Mouse (Mus musculus) limb, embryonic 11.5 days (tissue): ENCODE results near the gene Scube2. TPM values are rescaled to one million over a fixed set of nuclear protein-coding genes. Genes with fewer than 3 reads are reported as not detected.

Experiments
- ATAC-seq: fragments of 200-750 bp; cut with Nextera tagmentation; 2 replicates; pipeline ENCODE4 v1.8.0; 2017; ENCODE audit warnings: low read depth; ENCODE audit not compliant: insufficient number of reproducible peaks, low FRiP score, low TSS enrichment
- DNase-seq: peaks from one replicate; pipeline ENCODE4 v3.0.0-alpha.2; 2015; ENCODE audit warnings: low spot score
- H3K27ac ChIP-seq: fragments of 300-500 bp; sonication (generic); replicated peaks from 2 replicates; pipeline ENCODE4 v1.5.1; 2014; ENCODE audit warnings: low read depth, mild to moderate bottlenecking, low read length
- H3K27me3 ChIP-seq: fragments of 300-500 bp; sonication (generic); 2 replicates; pipeline ENCODE4 v1.6.1; 2014; ENCODE audit warnings: mild to moderate bottlenecking, low read length, mixed read lengths; ENCODE audit not compliant: control insufficient read depth, insufficient read depth
- H3K36me3 ChIP-seq: fragments of 300-500 bp; sonication (generic); 2 replicates; pipeline ENCODE4 v1.6.1; 2014; ENCODE audit warnings: mild to moderate bottlenecking, low read length, moderate library complexity, mixed read lengths; ENCODE audit not compliant: control insufficient read depth, insufficient read depth
- H3K4me1 ChIP-seq: fragments of 300-500 bp; sonication (generic); 2 replicates; pipeline ENCODE4 v1.6.1; 2014; ENCODE audit warnings: low read length, mixed read lengths; ENCODE audit not compliant: control insufficient read depth, insufficient read depth
- H3K4me2 ChIP-seq: fragments of 300-500 bp; sonication (generic); 2 replicates; pipeline ENCODE4 v1.6.1; 2014; ENCODE audit warnings: low read depth, mild to moderate bottlenecking, moderate library complexity; ENCODE audit not compliant: severe bottlenecking
- H3K4me3 ChIP-seq: fragments of 300-500 bp; sonication (generic); 2 replicates; pipeline ENCODE4 v1.5.1; 2014; ENCODE audit warnings: low read depth, low read length
- H3K9ac ChIP-seq: fragments of 300-500 bp; sonication (generic); 2 replicates; pipeline ENCODE4 v1.6.1; 2014; ENCODE audit warnings: mild to moderate bottlenecking, low read length
- H3K9me3 ChIP-seq: fragments of 300-500 bp; sonication (generic); 2 replicates; pipeline ENCODE4 v1.6.1; 2016; ENCODE audit warnings: low read length; ENCODE audit not compliant: control insufficient read depth
- WGBS: fragments of 180-500 bp; shearing (Covaris S2); extraction: QIAGEN DNeasy Blood & Tissue Kit; methylation state at CpG from one replicate; pipeline ENCODE4 v1.1.7; 2014; 5-methylcytosine and 5-hydroxymethylcytosine counted together
- polyA plus RNA-seq: library from polyadenylated mRNA; unstranded; fragments of >200 nt; fragmentation: Nextera tagmentation; extraction: Ambion mirVana; gene quantifications from 2 replicates; pipeline ENCODE4 v1.2.1, GENCODE M21; 2014

Gene Scube2
- polyA plus RNA-seq, 1 experiment from 2014 or later = 0.40 TPM

DNA sequence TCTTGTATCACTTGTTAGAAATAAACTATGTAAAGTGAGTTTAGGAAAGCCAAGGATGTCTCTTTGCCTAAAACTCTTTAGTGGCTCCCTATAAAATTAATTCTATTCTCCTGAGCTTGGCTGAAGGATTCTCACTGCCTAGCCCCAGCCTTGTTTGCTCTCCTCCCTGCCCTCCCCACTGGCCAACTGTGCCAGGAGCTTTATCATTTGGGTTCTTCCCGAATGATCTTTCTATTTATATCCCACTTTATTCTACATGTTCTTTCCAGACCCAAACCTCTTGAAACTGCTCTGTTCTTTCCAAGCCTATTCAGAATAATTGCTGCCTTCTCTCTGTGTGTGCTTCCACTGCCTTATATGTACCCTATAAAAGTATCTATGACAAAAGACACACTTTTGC is 62.0 kb downstream of the Scube2 start:
- ATAC-seq (no peak), DNase-seq (no peak)
- Histone ChIP-seq H3K4me2 (no peak overlapping the region), H3K9me3 (no peaks in the 10 kb centered on the region), H3K9ac (no peak overlapping the region), H3K36me3 (no peaks in the 10 kb centered on the region), H3K4me1 (no peaks in the 10 kb centered on the region), H3K27ac (no peak overlapping the region), H3K4me3 (no peak overlapping the region), H3K27me3 (no peaks in the 10 kb centered on the region)
- WGBS = 88% methylated on average over 1 of the region's 1 CpGs

DNA sequence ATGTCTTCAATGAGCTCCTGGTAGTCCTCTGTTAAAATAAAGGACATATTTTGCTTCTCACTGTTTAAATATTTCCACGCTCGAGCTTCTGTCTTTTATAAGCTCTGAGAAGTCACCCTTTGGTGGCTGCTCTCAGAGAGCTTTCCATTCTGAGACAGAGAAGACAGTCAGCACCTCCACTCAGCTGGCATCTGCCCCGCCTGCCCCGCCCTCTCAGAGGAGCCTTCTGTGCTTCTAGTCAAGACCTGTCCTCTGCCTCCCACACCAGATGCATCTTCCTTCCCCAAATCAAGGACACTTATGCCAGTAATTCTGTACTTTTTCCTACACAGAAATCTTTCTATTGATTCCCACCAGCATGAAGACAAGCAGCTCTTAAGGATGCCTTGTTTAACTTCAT is 64.9 kb downstream of the Scube2 start:
- Histone ChIP-seq H3K4me2 (no peak overlapping the region), H3K36me3 (no peaks in the 10 kb centered on the region), H3K9ac (no peak overlapping the region), H3K9me3 (no peaks in the 10 kb centered on the region), H3K4me1 (no peaks in the 10 kb centered on the region), H3K27ac (no peak overlapping the region), H3K27me3 (no peaks in the 10 kb centered on the region), H3K4me3 (no peak overlapping the region)
- ATAC-seq (no peak), DNase-seq (no peak)
- WGBS = 85% methylated on average over 4 of the region's 4 CpGs

DNA sequence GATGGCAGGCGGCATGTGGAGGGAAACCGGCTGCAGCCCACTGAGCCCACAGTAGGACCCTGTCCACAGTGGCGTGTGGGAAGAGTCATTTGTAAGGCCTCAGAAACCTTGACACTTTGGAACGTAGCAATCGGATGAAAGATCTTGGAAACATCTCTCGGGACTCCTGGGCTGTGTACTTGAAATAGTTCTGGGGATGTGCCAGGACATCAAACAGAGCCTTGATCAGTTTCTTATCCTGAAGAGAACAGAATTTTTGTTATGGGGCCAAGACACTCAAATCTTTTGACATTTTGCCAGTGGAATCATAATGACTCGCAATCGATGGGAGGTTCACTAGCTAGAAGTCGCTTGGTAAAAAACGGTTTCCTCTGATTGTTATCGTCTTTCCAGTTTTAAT is 66.3 kb downstream of the Scube2 start:
- no peak for ATAC-seq
- DNase-seq = no peak
- Histone ChIP-seq H3K4me1 (no peaks in the 10 kb centered on the region), H3K4me2 (no peak overlapping the region), H3K27me3 (no peaks in the 10 kb centered on the region), H3K4me3 (no peak overlapping the region), H3K27ac (no peak overlapping the region), H3K9ac (no peak overlapping the region), H3K9me3 (no peaks in the 10 kb centered on the region), H3K36me3 (no peaks in the 10 kb centered on the region)
- WGBS = 93% methylated on average over 11 of the region's 11 CpGs

DNA sequence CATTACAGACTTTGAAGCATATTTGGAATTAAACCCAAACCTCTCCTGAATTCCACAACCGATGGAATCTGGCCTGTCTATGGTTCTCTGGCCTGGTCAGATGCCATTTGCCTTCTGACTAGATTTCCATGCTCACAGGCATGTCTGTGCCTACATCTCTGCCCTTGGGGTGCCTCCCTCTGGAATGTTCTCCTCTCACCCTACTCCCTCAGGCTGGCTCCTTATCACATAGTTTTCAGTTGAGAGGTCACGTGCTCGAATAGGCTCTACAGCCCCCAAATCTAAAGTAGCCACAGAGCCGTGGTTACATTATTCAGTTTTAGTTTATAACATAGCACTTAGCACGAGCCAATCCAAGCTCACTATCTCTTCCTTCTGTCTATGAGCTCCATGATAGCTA is 69.9 kb downstream of the Scube2 start:
- Histone ChIP-seq H3K4me2 (no peak overlapping the region), H3K4me1 (no peaks in the 10 kb centered on the region), H3K4me3 (no peak overlapping the region), H3K9ac (no peak overlapping the region), H3K27me3 (no peaks in the 10 kb centered on the region), H3K9me3 (no peaks in the 10 kb centered on the region), H3K27ac (no peak overlapping the region), H3K36me3 (no peaks in the 10 kb centered on the region)
- 81% methylated on average over 5 of the region's 5 CpGs for WGBS
- no peak for DNase-seq
- no peak for ATAC-seq

GRCm38 (mm10) chr7:109794556-109794955 is 70.9 kb downstream of the Scube2 start:
- ATAC-seq (no peak), DNase-seq (no peak)
- Histone ChIP-seq H3K9me3 (no peaks in the 10 kb centered on the region), H3K27me3 (no peaks in the 10 kb centered on the region), H3K36me3 (no peaks in the 10 kb centered on the region), H3K27ac (no peak overlapping the region), H3K4me1 (no peaks in the 10 kb centered on the region), H3K4me3 (no peak overlapping the region), H3K9ac (no peak overlapping the region), H3K4me2 (no peak overlapping the region)
- WGBS = 67% methylated on average over 2 of the region's 2 CpGs

GRCm38 (mm10) chr7:109792759-109793158 is 72.7 kb downstream of the Scube2 start:
- H3K4me2 ChIP-seq = no peak overlapping the region
- no peaks in the 10 kb centered on the region for H3K9me3 ChIP-seq
- no peak overlapping the region for H3K27ac ChIP-seq
- DNase-seq (peak; percentile 76), ATAC-seq (no peak)
- no peaks in the 10 kb centered on the region for H3K4me1 ChIP-seq
- 71% methylated on average over 2 of the region's 2 CpGs for WGBS
- no peaks in the 10 kb centered on the region for H3K36me3 ChIP-seq
- no peak overlapping the region for H3K4me3 ChIP-seq
- no peak overlapping the region for H3K9ac ChIP-seq
- no peaks in the 10 kb centered on the region for H3K27me3 ChIP-seq

DNA sequence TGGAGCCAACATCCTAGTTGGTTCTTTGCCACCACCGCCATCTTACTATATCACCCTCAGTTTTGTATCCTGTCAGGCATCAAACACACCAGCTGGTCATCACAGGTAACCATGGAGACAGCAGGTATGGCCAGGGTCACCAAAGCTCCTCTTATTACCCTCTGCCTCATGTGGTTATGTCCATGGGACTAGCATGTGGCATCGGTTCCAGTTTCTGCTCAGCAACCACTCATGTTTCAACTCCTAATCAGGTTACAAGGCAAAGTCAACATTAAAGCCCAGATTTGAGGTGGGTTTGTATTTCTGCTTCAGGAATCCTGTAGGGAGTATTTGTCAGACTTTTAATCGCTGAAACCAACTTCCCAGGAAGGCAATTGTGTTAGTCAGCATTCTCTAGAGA is 74.7 kb downstream of the Scube2 start:
- no peak overlapping the region for H3K27ac ChIP-seq
- ATAC-seq (no peak), DNase-seq (no peak)
- H3K36me3 ChIP-seq = no peaks in the 10 kb centered on the region
- H3K27me3 ChIP-seq = no peaks in the 10 kb centered on the region
- H3K4me3 ChIP-seq = no peak overlapping the region
- H3K4me1 ChIP-seq = no peaks in the 10 kb centered on the region
- H3K9me3 ChIP-seq = no peaks in the 10 kb centered on the region
- H3K9ac ChIP-seq = no peak overlapping the region
- WGBS = 83% methylated on average over 3 of the region's 3 CpGs
- H3K4me2 ChIP-seq = no peak overlapping the region

DNA sequence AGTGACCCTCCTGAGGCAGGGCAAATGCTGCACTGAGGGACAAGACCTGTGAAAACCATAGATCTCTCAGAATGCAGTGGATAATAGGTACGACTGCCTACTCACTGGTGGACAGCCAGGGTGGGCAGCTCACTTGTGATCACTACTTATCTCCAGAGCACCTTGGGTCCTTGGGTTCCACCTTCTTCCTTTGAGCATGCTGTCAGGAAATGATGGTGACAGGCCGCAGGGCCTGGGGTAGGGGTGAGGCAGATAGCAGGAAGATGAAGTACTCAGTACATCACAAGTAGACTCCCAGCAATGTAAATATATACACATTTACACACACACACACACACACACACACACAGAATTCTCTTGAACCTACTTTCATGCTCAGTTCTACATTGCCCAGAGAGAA is 77.6 kb downstream of the Scube2 start:
- Histone ChIP-seq H3K9me3 (no peaks in the 10 kb centered on the region), H3K4me2 (no peak overlapping the region), H3K36me3 (no peaks in the 10 kb centered on the region), H3K4me3 (no peak overlapping the region), H3K9ac (no peak overlapping the region), H3K4me1 (no peaks in the 10 kb centered on the region), H3K27ac (no peak overlapping the region), H3K27me3 (peaks cover 3% of the 10 kb centered on the region; the same call in 1 of the 2 replicates)
- 81% methylated on average over 2 of the region's 2 CpGs for WGBS
- ATAC-seq (no peak), DNase-seq (no peak)

- Histone ChIP-seq H3K4me2 (no peak overlapping the region), H3K27me3 (peaks cover 39% of the 10 kb centered on the region), H3K4me3 (no peak overlapping the region), H3K36me3 (no peaks in the 10 kb centered on the region), H3K4me1 (0 out of 2 replicates have a peak, but pooled peaks cover 7% of the 10 kb centered on the region), H3K27ac (no peak overlapping the region), H3K9ac (no peak overlapping the region), H3K9me3 (no peaks in the 10 kb centered on the region)
- DNase-seq = no peak
- no peak for ATAC-seq
- WGBS = 62% methylated on average over 7 of the region's 7 CpGs
Measured at GRCm38 (mm10) chr7:109783281-109783680, 82.2 kb downstream of the Scube2 start.
